Mouse (Mus musculus) heart, postnatal 0 days (tissue): ENCODE measurements around the gene Gli2. TPM values are rescaled to one million over a fixed set of nuclear protein-coding genes. Genes with fewer than 3 reads are reported as not detected.

Experiments
- ATAC-seq: fragments of 200-750 bp; cut with Nextera tagmentation; 2 replicates; pipeline ENCODE4 v1.8.0; 2017; ENCODE audit warnings: low read depth, moderate number of reproducible peaks, moderate library complexity; ENCODE audit not compliant: insufficient read depth
- DNase-seq: peaks from one replicate; pipeline ENCODE4 v3.0.0-alpha.2; 2016; ENCODE audit warnings: low spot score
- H3K27ac ChIP-seq: fragments of 300-500 bp; sonication (generic); 2 replicates; pipeline ENCODE4 v1.5.1; 2014; ENCODE audit warnings: low read depth, mild to moderate bottlenecking
- H3K27me3 ChIP-seq: fragments of 300-500 bp; sonication (generic); 2 replicates; pipeline ENCODE4 v1.6.1; 2014; ENCODE audit warnings: low read length, mixed read lengths; ENCODE audit not compliant: control insufficient read depth, insufficient read depth
- H3K36me3 ChIP-seq: fragments of 300-500 bp; sonication (generic); replicated peaks from 2 replicates; pipeline ENCODE4 v1.6.1; 2014; ENCODE audit warnings: low read length, mixed read lengths; ENCODE audit not compliant: control insufficient read depth, insufficient read depth
- H3K4me1 ChIP-seq: fragments of 300-500 bp; sonication (generic); 2 replicates; pipeline ENCODE4 v1.6.1; 2014; ENCODE audit warnings: antibody characterized with exemption; ENCODE audit not compliant: control insufficient read depth, insufficient read depth
- H3K4me2 ChIP-seq: fragments of 300-500 bp; sonication (generic); 2 replicates; pipeline ENCODE4 v1.6.1; 2014; ENCODE audit warnings: low read depth, mild to moderate bottlenecking, low read length, moderate library complexity
- H3K4me3 ChIP-seq: fragments of 300-500 bp; sonication (generic); 2 replicates; pipeline ENCODE4 v1.5.1; 2014; ENCODE audit warnings: low read depth, low read length
- H3K9ac ChIP-seq: fragments of 300-500 bp; sonication (generic); replicated peaks from 2 replicates; pipeline ENCODE4 v1.6.1; 2014; ENCODE audit warnings: low read depth, low read length, mixed read lengths
- H3K9me3 ChIP-seq: fragments of 300-500 bp; sonication (generic); replicated peaks from 2 replicates; pipeline ENCODE4 v1.6.1; 2016; ENCODE audit warnings: low read length; ENCODE audit not compliant: control insufficient read depth
- CTCF ChIP-seq: IDR thresholded peaks from 2 replicates; pipeline ENCODE4 v1.5.1; 2016; ENCODE audit warnings: antibody characterized with exemption, control low read depth, low read depth
- EP300 ChIP-seq: IDR thresholded peaks from 2 replicates; pipeline ENCODE4 v1.6.1; 2016; ENCODE audit warnings: antibody characterized with exemption, low read depth
- WGBS: fragments of 180-500 bp; shearing (Covaris S2); extraction: QIAGEN DNeasy Blood & Tissue Kit; methylation state at CpG from one replicate; pipeline ENCODE4 v1.1.7; 2014; 5-methylcytosine and 5-hydroxymethylcytosine counted together
- polyA plus RNA-seq: library from polyadenylated mRNA; unstranded; fragments of >200 nt; fragmentation: Nextera tagmentation; extraction: Ambion mirVana; gene quantifications from 2 replicates; pipeline ENCODE4 v1.2.1, GENCODE M21; 2015
- total RNA-seq: library from RNA; depleted of rRNA; stranded (reverse); fragments of >200 nt; gene quantifications from 2 replicates; pipeline ENCODE4 v1.2.3, GENCODE M21; 2014; ENCODE audit warnings: low replicate concordance

The Gli2 gene
- total and polyA plus RNA-seq, 2 experiments from 2014 or later: 0.93 to 14.7 TPM

DNA sequence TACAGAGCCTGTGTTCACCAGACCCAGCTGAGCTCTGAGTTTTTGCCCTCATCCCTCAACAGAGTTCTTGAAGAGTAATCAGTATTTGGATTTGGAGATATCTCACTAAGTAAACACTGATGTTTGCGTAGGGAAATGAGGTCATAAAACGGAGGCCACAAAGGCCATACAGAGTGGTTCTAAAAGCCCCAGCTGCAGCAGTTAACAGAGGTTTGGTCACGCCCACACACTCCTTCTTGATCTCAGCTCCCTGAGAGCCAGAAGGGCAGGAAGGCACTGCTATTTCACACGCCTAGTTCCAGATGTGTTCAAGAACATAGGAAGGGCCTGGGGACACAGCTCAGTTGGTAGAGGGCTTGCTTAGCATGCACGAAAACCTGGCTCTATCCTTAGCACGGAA lies 175.1 kb downstream of the Gli2 start:
- Histone ChIP-seq H3K9ac (no peak overlapping the region), H3K9me3 (no peaks in the 10 kb centered on the region), H3K36me3 (no peaks in the 10 kb centered on the region), H3K4me2 (no peak overlapping the region), H3K4me1 (no peaks in the 10 kb centered on the region), H3K4me3 (no peak overlapping the region), H3K27me3 (no peaks in the 10 kb centered on the region), H3K27ac (no peak overlapping the region)
- ATAC-seq (0 out of 2 replicates have a peak, but pooled peaks have one; percentile 19), DNase-seq (peak; percentile 17)
- WGBS: 53% methylated on average over 6 of the region's 6 CpGs
- no peak for TF ChIP-seq CTCF
- TF ChIP-seq EP300: no peak

DNA sequence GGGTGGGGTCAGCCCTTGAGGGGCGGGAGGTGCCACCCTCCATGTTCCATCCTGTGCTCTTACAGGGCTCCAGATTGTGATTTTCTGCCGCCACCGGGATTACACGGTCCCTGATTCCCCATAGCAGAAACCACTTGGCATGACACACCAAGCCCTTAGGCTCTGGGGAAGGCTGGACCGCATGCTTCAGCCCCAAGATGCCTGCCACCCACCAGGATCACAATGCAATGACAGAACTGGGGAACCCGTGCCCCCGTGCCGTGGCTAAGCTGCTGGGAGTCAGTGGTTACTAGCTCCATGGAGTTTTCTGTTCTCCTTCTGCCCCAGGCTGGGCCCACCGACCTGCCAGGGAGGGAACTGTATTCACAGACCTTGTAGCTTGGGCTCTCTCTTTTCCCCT lies 178.2 kb downstream of the Gli2 start:
- no peaks in the 10 kb centered on the region for H3K9me3 ChIP-seq
- no peak overlapping the region for H3K4me2 ChIP-seq
- H3K4me1 ChIP-seq: no peaks in the 10 kb centered on the region
- no peak for ATAC-seq
- DNase-seq: no peak
- no peak overlapping the region for H3K4me3 ChIP-seq
- no peaks in the 10 kb centered on the region for H3K36me3 ChIP-seq
- TF ChIP-seq EP300: no peak
- H3K9ac ChIP-seq: no peak overlapping the region
- no peaks in the 10 kb centered on the region for H3K27me3 ChIP-seq
- H3K27ac ChIP-seq: no peak overlapping the region
- WGBS: 88% methylated on average over 9 of the region's 9 CpGs

DNA sequence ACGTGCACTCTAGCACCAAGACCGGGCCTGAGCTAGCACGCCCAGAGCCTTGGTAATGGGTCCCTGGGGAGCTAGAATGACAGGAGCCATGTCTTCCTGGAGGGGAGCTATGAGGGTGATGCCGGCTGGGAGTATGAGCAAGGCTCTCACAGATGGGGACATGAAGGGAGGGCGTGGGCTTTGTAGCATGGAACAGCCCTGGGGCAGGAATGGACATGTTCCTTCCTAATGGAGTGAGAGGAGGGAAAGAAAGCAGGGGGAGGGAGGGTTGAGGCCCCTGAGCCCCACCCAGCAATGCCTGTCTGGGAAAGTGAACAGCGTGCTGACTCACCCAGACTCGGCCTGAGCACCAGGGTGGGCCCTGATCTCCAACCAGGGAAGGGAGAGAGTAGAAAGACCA lies 179.9 kb downstream of the Gli2 start:
- 63% methylated on average over 7 of the region's 7 CpGs for WGBS

DNA sequence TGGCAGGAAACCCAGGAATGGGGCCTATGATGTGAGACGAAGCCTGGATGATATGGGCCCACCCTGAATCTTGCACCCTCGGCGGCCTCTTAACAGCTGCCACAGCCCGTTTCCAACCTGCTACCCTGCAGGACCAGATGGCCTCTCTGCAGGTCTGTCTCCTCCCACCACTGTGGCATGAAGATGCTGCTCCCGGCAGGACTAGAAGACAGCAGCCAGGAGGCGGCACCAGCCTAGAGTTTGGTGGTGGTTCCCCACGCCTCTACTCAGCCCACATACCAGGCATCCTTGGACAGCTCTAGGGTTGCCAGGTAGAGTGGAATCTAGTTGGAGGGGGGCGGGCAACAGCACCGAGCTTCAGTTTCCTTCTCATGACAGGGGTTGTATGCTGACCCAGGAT lies 188.7 kb downstream of the Gli2 start:
- WGBS: 54% methylated on average over 9 of the region's 9 CpGs
- DNase-seq (no peak), ATAC-seq (no peak)
- TF ChIP-seq EP300 (no peak), CTCF (peak; percentile 14; the same call in 1 of the 2 replicates)
- no peak overlapping the region for H3K9ac ChIP-seq
- no peaks in the 10 kb centered on the region for H3K27me3 ChIP-seq
- no peaks in the 10 kb centered on the region for H3K4me1 ChIP-seq
- no peak overlapping the region for H3K4me2 ChIP-seq
- no peak overlapping the region for H3K4me3 ChIP-seq
- H3K36me3 ChIP-seq: 0 out of 2 replicates have a peak, but pooled peaks cover 3% of the 10 kb centered on the region
- no peaks in the 10 kb centered on the region for H3K9me3 ChIP-seq
- H3K27ac ChIP-seq: no peak overlapping the region

More for the DNA sequence above, 179.9 kb downstream of the Gli2 start:
- no peak overlapping the region for H3K4me2 ChIP-seq
- H3K4me1 ChIP-seq: no peaks in the 10 kb centered on the region
- no peaks in the 10 kb centered on the region for H3K36me3 ChIP-seq
- no peak overlapping the region for H3K4me3 ChIP-seq
- ATAC-seq: no peak
- no peaks in the 10 kb centered on the region for H3K27me3 ChIP-seq
- no peak overlapping the region for H3K9ac ChIP-seq
- no peak overlapping the region for H3K27ac ChIP-seq
- no peak for DNase-seq
- TF ChIP-seq CTCF (no peak), EP300 (no peak)
- H3K9me3 ChIP-seq: no peaks in the 10 kb centered on the region

DNA sequence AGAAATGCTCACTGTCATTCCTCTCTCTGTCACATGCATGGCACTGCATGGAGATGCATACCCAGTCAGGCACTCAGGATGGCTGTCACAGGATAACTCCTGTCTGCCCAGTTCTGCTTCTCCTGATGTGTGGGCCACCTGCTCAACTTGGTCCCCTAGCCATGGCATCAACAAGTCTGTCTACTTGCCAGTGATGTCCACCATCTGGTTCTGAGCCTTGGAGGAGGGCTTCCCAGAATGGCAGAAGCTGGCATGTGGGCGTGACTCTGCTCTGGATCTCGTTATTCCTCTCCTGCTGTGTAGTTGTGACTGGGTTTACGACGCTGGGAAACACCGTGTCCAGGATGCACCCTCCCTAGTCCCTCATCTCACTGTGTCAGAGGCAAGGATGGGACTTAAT lies 189.4 kb downstream of the Gli2 start:
- H3K4me3 ChIP-seq: no peak overlapping the region
- H3K27ac ChIP-seq: no peak overlapping the region
- TF ChIP-seq CTCF: no peak
- no peak for TF ChIP-seq EP300
- no peaks in the 10 kb centered on the region for H3K27me3 ChIP-seq
- DNase-seq (no peak), ATAC-seq (no peak)
- no peak overlapping the region for H3K4me2 ChIP-seq
- H3K9ac ChIP-seq: no peak overlapping the region
- no peaks in the 10 kb centered on the region for H3K4me1 ChIP-seq
- 0 out of 2 replicates have a peak, but pooled peaks cover 3% of the 10 kb centered on the region for H3K36me3 ChIP-seq
- WGBS: 76% methylated on average over 5 of the region's 5 CpGs
- no peaks in the 10 kb centered on the region for H3K9me3 ChIP-seq

DNA sequence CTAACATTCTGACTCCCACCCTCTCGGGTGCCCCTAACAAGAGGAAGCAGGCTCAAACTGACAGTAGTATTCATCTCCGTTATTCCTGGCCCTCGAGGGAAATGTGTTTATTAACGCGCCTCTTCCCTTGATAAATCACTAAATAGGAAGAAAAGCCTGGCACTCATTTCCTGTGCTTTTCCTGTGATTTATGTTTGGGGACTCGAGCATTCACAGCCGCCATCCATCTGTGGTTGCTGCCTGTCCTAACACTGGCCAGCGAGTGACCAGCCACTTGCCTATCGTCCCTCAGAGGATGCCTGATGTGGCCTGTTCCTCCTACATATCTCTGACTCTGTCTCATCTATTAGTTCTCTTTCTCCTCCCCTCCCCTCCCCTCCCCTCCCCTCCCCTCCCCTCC lies 195.3 kb downstream of the Gli2 start:
- WGBS: 66% methylated on average over 9 of the region's 9 CpGs
- no peaks in the 10 kb centered on the region for H3K36me3 ChIP-seq
- TF ChIP-seq EP300: no peak
- TF ChIP-seq CTCF: no peak
- no peak overlapping the region for H3K9ac ChIP-seq
- DNase-seq: no peak
- H3K9me3 ChIP-seq: no peaks in the 10 kb centered on the region
- no peak overlapping the region for H3K4me2 ChIP-seq
- no peaks in the 10 kb centered on the region for H3K27me3 ChIP-seq
- no peak for ATAC-seq
- no peaks in the 10 kb centered on the region for H3K4me1 ChIP-seq
- H3K4me3 ChIP-seq: no peak overlapping the region
- no peak overlapping the region for H3K27ac ChIP-seq
